Mouse (Mus musculus): ENCODE measurements around the gene Klhdc7a.

The Klhdc7a gene

DNA sequence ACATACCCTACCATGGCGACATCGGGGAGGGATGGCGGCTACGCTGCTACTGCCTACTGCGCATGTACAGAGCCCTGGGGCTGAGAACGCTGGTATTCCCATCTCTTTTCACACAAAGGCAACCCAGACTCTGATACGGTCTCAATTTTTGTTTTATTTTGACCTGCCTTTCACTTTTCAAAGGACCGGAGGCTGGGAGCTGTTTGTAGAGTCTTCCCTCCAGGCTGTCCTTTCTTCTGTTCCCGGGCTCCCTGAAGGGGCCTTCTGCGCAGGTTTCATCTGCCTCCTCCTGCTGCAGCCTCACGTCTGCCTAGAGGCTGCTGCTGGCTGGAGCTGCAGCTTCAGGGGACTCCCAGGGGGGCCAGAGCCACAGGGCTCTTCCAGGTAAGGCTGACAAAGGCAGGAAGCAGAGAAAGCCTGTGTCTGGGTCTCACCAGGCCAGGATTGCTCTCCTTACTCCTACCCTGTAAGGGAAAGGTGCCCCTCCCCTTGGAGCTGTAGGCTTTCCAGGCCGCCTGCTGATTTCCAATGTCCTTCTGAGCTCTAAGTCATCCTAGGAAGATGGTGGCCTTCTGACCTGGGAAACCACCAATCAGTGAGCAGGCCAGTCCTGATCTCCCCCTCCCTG, 7.6 kb downstream of the Klhdc7a start:
- no peak for DNase-seq (ENCODE audit: low spot score in 2 of 2)

GRCm38 (mm10) chr4:139959188-139959587, 8.6 kb downstream of the Klhdc7a start:
- no peak for DNase-seq (ENCODE audit: low spot score in 2 of 2)

DNA sequence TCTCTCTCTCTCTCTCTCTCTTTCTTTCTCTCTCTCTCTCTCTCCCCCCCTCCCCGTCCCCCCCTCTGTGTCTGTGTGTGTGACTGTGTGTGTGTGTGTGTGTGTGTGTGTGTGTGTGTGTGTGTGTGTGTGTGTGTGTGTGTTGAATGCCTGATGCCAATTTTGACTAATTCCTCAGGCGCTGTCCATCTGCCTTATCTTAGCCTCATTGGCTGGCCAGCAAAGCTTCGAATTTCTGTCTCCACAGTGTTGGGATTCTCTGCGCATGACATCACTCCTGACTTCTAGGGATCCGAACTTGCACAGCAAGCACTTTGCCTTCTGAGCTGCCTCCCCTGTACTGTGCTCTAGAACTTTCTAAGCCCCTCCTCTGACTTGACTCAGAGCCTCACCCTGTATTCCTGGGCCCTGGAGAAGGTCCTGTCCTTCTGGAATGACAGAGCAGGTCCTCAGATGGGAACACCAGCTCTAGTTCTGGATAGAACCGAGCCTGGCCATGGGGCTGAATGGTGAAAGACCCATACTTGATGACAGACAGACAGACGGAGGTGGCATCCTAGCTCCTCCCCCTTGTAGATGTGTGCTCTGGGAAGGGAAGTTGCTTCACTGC, 16.8 kb downstream of the Klhdc7a start:
- DNase-seq (ENCODE audit: low spot score in 2 of 2), result no peak

- DNase-seq (ENCODE audit: low spot score in 2 of 2), result no peak
These were observed 17.4 kb downstream of the Klhdc7a start for GRCm38 (mm10) chr4:139950431-139950848.

DNA sequence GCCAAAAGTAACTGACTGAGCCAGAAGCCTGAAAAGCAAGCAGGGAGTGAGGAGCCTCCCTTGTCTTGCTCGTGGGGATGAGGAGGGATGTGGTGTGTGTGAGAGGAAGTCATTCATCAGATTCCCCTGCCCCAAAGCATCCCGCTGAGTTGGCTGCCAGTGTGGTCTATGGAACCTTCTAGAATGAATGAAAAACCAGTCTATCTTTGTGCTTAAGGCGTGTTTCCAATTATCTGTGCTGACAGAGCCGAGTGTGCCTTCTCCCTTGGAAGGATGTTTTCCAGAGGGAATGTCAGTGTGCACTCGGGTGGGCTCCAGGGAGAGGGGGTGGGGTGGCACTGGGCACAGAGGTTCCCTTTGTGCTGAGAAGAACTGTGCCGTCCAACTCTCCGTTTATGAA, 19.2 kb downstream of the Klhdc7a start:
- no peak for DNase-seq (ENCODE audit: low spot score in 2 of 2)

- DNase-seq (ENCODE audit: low spot score in 2 of 2), result no peak
These were observed 20.5 kb downstream of the Klhdc7a start for GRCm38 (mm10) chr4:139947341-139947740.

DNA sequence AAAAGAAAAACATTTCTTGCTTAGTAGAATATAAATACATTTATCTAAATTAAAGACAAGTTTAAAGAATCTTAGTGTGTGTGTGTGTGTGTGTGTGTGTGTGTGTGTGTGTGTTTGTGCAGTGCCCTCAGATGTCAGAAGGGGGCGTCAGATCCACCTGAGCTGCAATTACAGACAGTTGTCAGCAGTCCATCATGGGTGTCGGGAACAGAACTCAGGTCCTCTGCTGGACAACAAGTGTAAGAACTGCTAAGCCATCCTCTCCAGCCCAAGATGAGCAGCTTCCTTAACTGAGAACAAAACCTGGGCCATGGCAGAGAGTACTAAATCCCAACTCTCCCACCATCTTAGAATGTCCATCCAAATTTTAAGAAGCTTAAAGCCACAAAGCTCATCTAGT, 26.0 kb downstream of the Klhdc7a start:
- DNase-seq (ENCODE audit: low spot score in 2 of 2), result no peak

DNA sequence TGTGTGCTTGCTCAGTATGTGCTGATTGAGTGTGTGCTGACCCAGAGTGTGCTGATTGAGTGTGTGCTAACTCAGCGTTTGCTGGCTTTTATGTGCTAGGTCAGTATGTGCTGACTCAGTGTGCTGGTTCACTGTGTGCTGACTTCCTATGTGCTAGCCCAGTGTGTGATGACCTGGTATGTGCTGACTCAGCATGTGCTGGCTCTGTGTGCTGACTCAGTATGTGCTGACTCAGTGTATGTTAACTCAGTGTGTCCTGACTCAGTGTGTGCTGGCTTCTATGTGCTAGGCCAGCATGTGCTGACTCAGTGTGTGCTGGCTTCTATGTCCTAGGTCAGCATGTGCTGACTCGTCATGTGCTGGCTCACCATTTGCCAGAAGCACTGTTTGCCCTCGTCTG, 32.3 kb downstream of the Klhdc7a start:
- DNase-seq (ENCODE audit: low spot score in 2 of 2), result no peak

DNA sequence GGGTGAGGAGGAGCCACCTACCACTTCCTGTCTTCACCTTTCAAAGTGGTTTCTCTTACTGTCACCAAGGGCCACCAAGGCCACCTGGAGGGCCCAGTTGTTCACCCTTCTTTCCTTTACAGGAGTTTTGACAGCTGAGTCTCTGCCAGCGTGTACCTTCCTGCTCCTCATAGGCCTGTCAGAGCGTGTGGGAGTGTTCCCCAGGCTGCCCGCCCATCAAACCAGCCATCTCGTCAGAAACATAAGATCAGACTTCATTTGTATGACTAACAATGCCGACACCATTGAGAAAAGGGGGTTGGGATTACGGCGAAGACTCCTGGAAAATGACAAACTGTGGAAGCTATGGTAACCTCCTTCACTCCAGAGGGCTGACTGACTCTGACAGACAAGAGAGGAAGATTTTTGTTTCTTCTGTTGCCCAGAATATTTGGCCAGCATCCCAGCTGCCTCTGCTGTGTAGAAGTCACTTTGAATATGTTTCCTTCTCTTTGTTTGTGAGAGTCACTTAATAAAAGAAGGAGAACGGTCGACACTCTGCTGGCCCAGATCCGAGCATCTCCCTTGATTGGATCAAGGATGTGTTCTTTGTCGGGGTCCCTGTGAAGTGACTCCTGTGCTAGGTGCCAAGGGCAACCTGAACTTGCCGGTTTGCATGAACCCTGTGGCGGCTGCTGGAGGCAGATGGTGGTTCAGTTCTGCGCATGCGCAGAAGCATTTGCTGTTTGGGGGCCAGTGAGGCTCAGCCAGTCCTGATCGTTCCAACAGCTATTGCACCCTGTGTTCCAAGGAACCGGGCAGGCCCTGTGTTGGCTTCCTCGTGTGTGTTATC, 34.6 kb downstream of the Klhdc7a start:
- peak in 1 of 2 experiments; percentile 23 for DNase-seq (ENCODE audit: low spot score in 2 of 2)

- no peak for DNase-seq (ENCODE audit: low spot score in 2 of 2)
These were observed 35.9 kb downstream of the Klhdc7a start for GRCm38 (mm10) chr4:139931790-139932510.

DNA sequence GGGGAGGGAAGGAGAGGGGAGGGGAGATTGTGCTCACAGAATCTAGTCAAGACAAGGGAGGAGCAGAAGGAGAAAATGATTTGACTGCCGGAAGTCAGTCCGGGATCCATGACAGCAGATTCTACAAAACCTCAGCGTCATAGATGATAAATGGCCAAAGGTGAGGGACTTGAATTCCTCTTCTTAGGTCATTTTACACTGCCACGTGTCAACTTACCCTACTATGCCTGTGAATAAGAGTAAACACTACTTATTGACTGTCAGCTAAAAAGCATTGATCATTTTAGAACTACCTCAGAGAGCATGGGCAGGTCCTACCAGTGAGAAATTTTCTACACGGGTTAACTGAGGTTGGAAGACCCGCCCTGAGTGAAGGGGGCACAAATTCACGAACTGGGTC, 36.9 kb downstream of the Klhdc7a start:
- DNase-seq (ENCODE audit: low spot score in 2 of 2), result no peak

GRCm38 (mm10) chr4:139926161-139926561, 41.7 kb downstream of the Klhdc7a start:
- DNase-seq (ENCODE audit: low spot score in 2 of 2), result peak; percentile 50 to 70

DNA sequence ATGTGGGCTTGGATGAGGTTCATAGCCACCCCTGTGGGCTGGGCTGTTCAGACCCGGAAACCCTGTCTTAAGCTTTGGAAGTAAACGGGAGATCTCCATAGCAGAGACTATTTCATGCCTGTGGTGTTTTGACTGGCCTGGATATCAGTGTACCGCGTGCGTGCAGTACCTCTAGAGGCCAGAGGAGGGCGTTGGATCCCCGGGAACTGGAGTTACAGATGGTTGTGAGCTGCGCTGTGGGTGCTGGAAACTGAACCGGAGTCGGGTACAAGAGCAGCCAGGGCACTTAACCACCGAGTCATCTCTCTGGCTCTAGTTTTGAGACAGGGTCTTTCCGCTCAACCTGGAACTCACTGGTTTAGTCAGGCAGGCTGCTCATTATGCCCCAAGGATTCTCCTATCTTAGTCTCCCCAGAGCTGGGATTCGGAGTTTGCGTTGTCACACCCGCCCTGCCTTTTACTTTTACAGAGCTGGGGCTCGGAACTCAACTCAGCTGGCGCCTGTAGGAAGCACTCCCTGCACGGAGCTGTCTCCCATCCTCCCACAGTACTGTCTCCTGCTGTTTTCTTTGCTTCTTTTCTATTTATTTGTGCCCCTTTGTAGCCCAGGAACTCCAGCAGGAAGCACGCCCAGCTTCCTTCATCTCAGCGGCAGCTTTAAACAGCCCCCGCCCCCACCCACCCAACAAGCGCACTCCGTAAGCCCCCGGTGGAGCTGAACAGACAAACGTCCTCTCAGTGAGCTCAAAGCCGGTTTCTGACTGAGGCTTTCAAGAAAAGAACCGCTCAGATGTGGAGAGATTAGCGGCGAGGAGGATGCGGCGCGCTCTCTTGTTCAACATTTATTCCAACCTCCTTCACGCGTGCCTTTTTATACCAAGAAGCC, 42.3 kb downstream of the Klhdc7a start:
- DNase-seq (ENCODE audit: low spot score in 2 of 2), result peak in 1 of 2 experiments; percentile 24

- DNase-seq (ENCODE audit: low spot score in 2 of 2), result no peak
These were observed 51.1 kb downstream of the Klhdc7a start for GRCm38 (mm10) chr4:139916731-139917130.

Data from right cerebral cortex, postnatal 36 days (tissue).